Mouse (Mus musculus) left cerebral cortex, postnatal 36 days (tissue): ENCODE measurements at regions not wholly inside any gene's neighbourhood (a gene's known extent, or its start where the extent isn't known, plus 50 kb on each side); places are given as distances from the start of the nearest gene placed in this dataset.

Experiments
- DNase-seq, 2 experiments: peaks; one replicate each; pipeline ENCODE4 v3.0.0; 2021 to 2022; ENCODE audit warnings: low spot score in 2 of 2, mixed read lengths in 1 of 2
- intact Hi-C: fragments of 180-260 bp; cut with DNase I; formaldehyde crosslinking; loops from one replicate; pipeline ENCODE4 v1.15.1; 2025

GRCm38 (mm10) chr1:69242289-69242909 is 134.5 kb upstream of the Erbb4 start:
- DNase-seq = no peak
- intact Hi-C loops = loop anchor here (5.0 kb wide), 3 partner anchors 445 to 545 kb away; partner anchors contain the start of gene Ikzf2

- intact Hi-C loops = loop anchor here (5.0 kb wide), 3 partner anchors 446 to 546 kb away; partner anchors contain the start of gene Ikzf2
- DNase-seq = peak; percentile 56 to 59
These were observed 133.8 kb upstream of the Erbb4 start for GRCm38 (mm10) chr1:69241502-69242214.

- DNase-seq = no peak
These were observed 120.0 kb upstream of the Erbb4 start for GRCm38 (mm10) chr1:69227864-69228263.

GRCm38 (mm10) chr1:69212896-69213500 is 105.1 kb upstream of the Erbb4 start:
- intact Hi-C loops = no loop called here
- no peak for DNase-seq

More at GRCm38 (mm10) chr1:69227864-69228263, 120.0 kb upstream of the Erbb4 start:
- intact Hi-C loops = no loop called here

GRCm38 (mm10) chr1:69202745-69203144 is 94.9 kb upstream of the Erbb4 start:
- intact Hi-C loops = no loop called here
- no peak for DNase-seq

- intact Hi-C loops = loop anchor here (10.0 kb wide), 1 partner anchor 610 kb away; no protein-coding TSS in a partner anchor
- DNase-seq = no peak
These were observed 57.3 kb upstream of the Erbb4 start for GRCm38 (mm10) chr1:69165202-69165601.
